Mouse (Mus musculus) forebrain, embryonic 15.5 days (tissue): ENCODE measurements around the gene Lztfl1. TPM values are rescaled to one million over a fixed set of nuclear protein-coding genes. Genes with fewer than 3 reads are reported as not detected.

Experiments
- ATAC-seq: fragments of 200-750 bp; cut with Nextera tagmentation; replicated peaks from 2 replicates; pipeline ENCODE4 v1.8.0; 2017; ENCODE audit warnings: mild to moderate bottlenecking, moderate TSS enrichment, moderate library complexity
- H3K27ac ChIP-seq: fragments of 300-500 bp; sonication (generic); replicated peaks from 2 replicates; pipeline ENCODE4 v1.5.1; 2015; ENCODE audit warnings: mild to moderate bottlenecking, inconsistent platforms
- H3K27me3 ChIP-seq: fragments of 300-500 bp; sonication (generic); 2 replicates; pipeline ENCODE4 v1.6.1; 2015; ENCODE audit warnings: inconsistent platforms
- H3K36me3 ChIP-seq: fragments of 300-500 bp; sonication (generic); 2 replicates; pipeline ENCODE4 v1.6.1; 2015; ENCODE audit warnings: mild to moderate bottlenecking, inconsistent platforms
- H3K4me1 ChIP-seq: fragments of 300-500 bp; sonication (generic); 2 replicates; pipeline ENCODE4 v1.6.1; 2015; ENCODE audit warnings: inconsistent platforms
- H3K4me2 ChIP-seq: fragments of 300-500 bp; sonication (generic); replicated peaks from 2 replicates; pipeline ENCODE4 v1.6.1; 2015; ENCODE audit warnings: mild to moderate bottlenecking, inconsistent platforms
- H3K4me3 ChIP-seq: fragments of 300-500 bp; sonication (generic); 2 replicates; pipeline ENCODE4 v1.5.1; 2015; ENCODE audit warnings: mild to moderate bottlenecking, inconsistent platforms
- H3K9ac ChIP-seq: fragments of 300-500 bp; sonication (generic); replicated peaks from 2 replicates; pipeline ENCODE4 v1.6.1; 2015; ENCODE audit warnings: mild to moderate bottlenecking, inconsistent platforms
- H3K9me3 ChIP-seq: fragments of 300-500 bp; sonication (generic); 2 replicates; pipeline ENCODE4 v1.6.1; 2016; ENCODE audit warnings: inconsistent platforms
- WGBS: fragments of 180-500 bp; shearing (Covaris S2); methylation state at CpG from one replicate; pipeline ENCODE4 v1.1.7; 2015; ENCODE audit warnings: mixed read lengths; 5-methylcytosine and 5-hydroxymethylcytosine counted together
- polyA plus RNA-seq: library from polyadenylated mRNA; unstranded; fragments of >200 nt; fragmentation: Nextera tagmentation; extraction: Ambion mirVana; gene quantifications from 2 replicates; pipeline ENCODE4 v1.2.1, GENCODE M21; 2015

Gene Lztfl1
- polyA plus RNA-seq, 1 experiment from 2014 or later, result 56.0 TPM

DNA sequence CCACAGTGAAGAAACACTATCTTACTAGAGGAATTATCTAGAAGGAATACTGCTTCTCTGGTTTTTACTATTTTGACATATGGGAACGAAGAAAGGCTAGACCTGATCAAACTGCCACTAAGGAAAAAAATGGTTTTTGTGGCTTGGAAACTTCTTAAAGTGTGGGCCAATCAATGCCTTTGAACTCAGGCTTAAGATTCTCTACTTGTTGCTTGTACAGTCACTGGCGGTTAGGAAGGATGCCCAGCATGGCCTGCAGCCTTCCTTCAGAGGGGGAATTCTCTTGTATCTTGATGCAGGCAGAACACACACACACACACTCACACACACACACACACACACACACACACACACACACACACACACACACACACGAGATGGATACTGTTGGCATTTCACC is 16.6 kb upstream of the Lztfl1 start:
- ATAC-seq, result no peak
- no peaks in the 10 kb centered on the region for H3K36me3 ChIP-seq
- no peaks in the 10 kb centered on the region for H3K4me1 ChIP-seq
- H3K9ac ChIP-seq, result no peak overlapping the region
- WGBS, result 74% methylated on average over 3 of the region's 3 CpGs
- H3K27ac ChIP-seq, result no peak overlapping the region
- no peaks in the 10 kb centered on the region for H3K27me3 ChIP-seq
- no peak overlapping the region for H3K4me3 ChIP-seq
- no peak overlapping the region for H3K4me2 ChIP-seq
- no peaks in the 10 kb centered on the region for H3K9me3 ChIP-seq

DNA sequence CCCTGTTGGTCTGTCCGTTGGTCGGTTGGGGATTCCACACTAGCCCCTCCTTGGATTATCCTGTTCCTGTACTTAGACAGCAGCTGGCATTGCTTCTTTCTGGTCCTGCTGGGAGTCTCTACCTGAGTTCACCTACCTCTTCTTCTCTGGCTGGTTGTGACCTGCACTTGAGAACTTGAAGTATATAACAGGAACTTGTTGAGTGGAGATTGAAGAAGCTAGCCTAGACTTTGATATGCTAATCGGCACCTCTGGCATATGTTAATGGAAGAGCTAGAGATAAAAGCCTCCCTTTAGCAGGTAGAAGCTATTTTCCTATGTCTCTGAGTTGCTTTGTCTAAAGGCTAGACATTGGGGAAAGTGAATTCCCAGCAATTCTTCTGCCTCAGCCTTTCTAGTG is 13.8 kb upstream of the Lztfl1 start:
- ATAC-seq, result no peak
- Histone ChIP-seq H3K4me3 (no peak overlapping the region), H3K4me2 (no peak overlapping the region), H3K9me3 (no peaks in the 10 kb centered on the region), H3K27me3 (no peaks in the 10 kb centered on the region), H3K9ac (no peak overlapping the region), H3K4me1 (no peaks in the 10 kb centered on the region), H3K27ac (no peak overlapping the region), H3K36me3 (no peaks in the 10 kb centered on the region)
- WGBS, result 77% methylated on average over 3 of the region's 3 CpGs

DNA sequence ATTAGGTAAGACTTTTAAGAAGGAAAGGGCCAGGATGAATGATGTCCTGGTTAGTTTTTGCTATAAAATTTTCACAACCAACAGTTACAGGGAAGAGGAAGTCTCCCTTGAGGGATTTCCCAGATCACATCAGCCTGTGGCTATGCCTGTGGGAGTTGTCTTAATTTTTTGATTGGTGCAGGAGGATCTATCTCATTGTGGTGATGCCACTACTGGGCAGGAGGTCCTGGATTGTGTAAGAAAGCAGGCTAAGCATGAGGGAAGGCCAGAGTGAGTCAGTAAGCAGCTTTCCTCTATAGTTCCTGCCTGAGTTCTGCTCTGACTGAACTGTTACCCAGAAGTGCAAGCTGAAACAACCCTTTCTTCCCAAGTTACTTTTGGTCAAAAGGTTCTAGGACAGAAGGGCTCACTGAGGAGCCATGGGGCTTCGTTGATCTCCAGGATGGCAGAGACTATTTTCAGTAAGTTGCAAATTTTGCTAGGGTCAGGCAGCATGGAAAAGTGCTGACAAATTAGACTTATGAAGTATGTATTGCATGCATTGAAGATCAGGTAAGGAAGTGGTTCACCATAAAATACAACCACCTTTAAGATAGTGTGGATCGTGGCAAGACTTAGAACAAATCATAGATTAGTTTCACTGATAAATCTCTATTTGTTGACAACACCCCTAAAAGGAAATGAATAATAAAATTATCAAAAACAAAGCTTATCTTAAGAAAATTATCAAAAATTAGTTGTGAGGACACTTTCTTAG is 5.4 kb upstream of the Lztfl1 start:
- no peaks in the 10 kb centered on the region for H3K27me3 ChIP-seq
- 75% methylated on average over 2 of the region's 2 CpGs for WGBS
- no peak overlapping the region for H3K27ac ChIP-seq
- no peak overlapping the region for H3K4me3 ChIP-seq
- no peaks in the 10 kb centered on the region for H3K36me3 ChIP-seq
- no peak for ATAC-seq
- H3K4me2 ChIP-seq, result no peak overlapping the region
- no peak overlapping the region for H3K9ac ChIP-seq
- H3K4me1 ChIP-seq, result 0 out of 2 replicates have a peak, but pooled peaks cover 2% of the 10 kb centered on the region
- H3K9me3 ChIP-seq, result no peaks in the 10 kb centered on the region

DNA sequence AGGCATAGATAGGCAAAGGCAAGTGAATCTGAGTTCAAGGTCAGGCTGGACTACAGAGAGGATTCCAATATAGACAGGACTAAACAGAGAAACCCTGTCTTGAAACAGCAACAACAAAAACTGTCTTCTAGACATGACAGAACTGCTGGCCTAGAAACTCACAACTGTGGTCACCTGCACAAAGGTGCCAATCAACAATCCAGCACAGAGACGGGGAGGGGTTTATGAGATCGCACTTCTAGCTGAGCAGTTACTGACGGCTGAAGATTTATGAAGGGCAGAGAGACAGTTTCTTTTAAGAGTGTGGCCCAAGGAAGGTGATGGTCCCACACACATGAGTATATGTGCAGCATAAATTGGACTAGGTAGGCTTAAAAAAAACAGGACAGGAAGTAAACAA is 1.2 kb downstream of the Lztfl1 start:
- peaks cover 8% of the 10 kb centered on the region for H3K36me3 ChIP-seq
- no peaks in the 10 kb centered on the region for H3K27me3 ChIP-seq
- H3K27ac ChIP-seq, result no peak overlapping the region
- no peaks in the 10 kb centered on the region for H3K9me3 ChIP-seq
- H3K4me2 ChIP-seq, result peak overlapping the region; percentile 59; the same call in 1 of the 2 replicates
- H3K4me3 ChIP-seq, result no peak overlapping the region
- peaks cover 15% of the 10 kb centered on the region for H3K4me1 ChIP-seq
- 76% methylated on average over 3 of the region's 3 CpGs for WGBS
- ATAC-seq, result no peak
- 0 out of 2 replicates have a peak overlapping the region, but pooled peaks have one; percentile 15 for H3K9ac ChIP-seq

DNA sequence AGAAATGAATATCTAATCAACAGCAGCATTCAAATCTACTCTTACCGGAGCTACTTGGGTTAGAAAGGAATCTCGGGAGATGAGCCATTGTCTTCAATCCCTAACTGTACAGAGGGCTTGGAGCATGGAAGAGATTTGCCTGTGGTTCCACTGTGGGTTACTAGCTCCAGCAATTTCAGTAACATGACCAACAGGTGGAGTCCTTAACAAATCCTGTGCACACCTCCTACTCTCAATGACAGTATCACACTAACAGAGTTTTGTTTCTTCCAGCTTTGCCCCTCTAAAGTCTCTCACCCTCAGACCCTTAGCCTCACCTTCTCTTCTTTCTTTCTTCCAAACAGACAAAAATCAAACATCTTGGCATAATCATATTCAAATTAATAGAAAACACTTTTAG is 4.4 kb downstream of the Lztfl1 start:
- peaks cover 31% of the 10 kb centered on the region for H3K36me3 ChIP-seq
- H3K4me1 ChIP-seq, result peaks cover 14% of the 10 kb centered on the region
- no peaks in the 10 kb centered on the region for H3K9me3 ChIP-seq
- H3K27ac ChIP-seq, result no peak overlapping the region
- H3K4me3 ChIP-seq, result no peak overlapping the region
- no peak for ATAC-seq
- no peaks in the 10 kb centered on the region for H3K27me3 ChIP-seq
- 84% methylated on average over 2 of the region's 2 CpGs for WGBS
- H3K9ac ChIP-seq, result no peak overlapping the region
- H3K4me2 ChIP-seq, result no peak overlapping the region

DNA sequence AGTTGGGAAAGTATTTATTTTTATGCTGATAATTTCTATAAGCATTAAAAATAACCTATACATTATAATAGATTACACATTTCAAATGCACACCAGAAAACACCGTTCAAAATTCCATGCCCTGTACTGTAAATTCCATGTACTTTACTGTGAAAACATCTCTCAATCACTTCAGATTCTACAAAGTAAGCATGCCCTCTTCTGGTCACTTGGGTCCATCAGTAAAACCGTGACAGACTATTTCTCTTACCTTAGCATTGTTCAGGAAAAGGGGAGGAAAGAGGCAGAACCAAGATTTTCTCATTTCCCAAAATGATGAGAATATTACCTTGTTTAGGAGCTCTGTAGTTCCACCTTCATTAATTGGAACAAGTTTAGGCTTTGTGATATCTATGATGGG is 8.3 kb downstream of the Lztfl1 start:
- WGBS, result 45% methylated on average over 2 of the region's 2 CpGs
- Histone ChIP-seq H3K27me3 (no peaks in the 10 kb centered on the region), H3K9ac (no peak overlapping the region), H3K27ac (no peak overlapping the region), H3K9me3 (no peaks in the 10 kb centered on the region), H3K4me1 (no peaks in the 10 kb centered on the region), H3K4me2 (no peak overlapping the region), H3K4me3 (no peak overlapping the region), H3K36me3 (peaks cover 49% of the 10 kb centered on the region)
- no peak for ATAC-seq

DNA sequence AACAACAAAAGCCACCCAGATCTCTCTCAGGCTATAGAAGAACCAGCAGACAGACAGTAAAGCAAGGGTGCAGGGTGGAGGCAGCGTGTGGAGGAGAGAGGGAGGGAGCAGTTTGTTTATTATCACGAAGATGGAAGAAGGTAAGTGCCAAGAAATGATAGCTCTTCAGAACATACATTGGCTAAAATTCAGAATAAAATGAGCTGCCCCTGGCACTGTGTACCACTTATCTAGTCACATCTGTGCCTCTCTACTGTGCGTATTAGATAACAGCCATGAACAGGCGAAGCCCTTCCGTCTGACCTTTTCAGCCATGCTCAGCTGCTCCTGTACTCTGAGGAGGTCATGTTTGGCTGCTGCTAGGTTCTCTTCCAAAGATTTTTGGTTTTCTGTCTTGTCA is 15.7 kb downstream of the Lztfl1 start:
- Histone ChIP-seq H3K36me3 (peaks cover 36% of the 10 kb centered on the region), H3K9ac (no peak overlapping the region), H3K27ac (no peak overlapping the region), H3K4me3 (no peak overlapping the region), H3K4me2 (no peak overlapping the region), H3K27me3 (no peaks in the 10 kb centered on the region), H3K9me3 (no peaks in the 10 kb centered on the region), H3K4me1 (no peaks in the 10 kb centered on the region)
- no peak for ATAC-seq
- 74% methylated on average over 5 of the region's 5 CpGs for WGBS

DNA sequence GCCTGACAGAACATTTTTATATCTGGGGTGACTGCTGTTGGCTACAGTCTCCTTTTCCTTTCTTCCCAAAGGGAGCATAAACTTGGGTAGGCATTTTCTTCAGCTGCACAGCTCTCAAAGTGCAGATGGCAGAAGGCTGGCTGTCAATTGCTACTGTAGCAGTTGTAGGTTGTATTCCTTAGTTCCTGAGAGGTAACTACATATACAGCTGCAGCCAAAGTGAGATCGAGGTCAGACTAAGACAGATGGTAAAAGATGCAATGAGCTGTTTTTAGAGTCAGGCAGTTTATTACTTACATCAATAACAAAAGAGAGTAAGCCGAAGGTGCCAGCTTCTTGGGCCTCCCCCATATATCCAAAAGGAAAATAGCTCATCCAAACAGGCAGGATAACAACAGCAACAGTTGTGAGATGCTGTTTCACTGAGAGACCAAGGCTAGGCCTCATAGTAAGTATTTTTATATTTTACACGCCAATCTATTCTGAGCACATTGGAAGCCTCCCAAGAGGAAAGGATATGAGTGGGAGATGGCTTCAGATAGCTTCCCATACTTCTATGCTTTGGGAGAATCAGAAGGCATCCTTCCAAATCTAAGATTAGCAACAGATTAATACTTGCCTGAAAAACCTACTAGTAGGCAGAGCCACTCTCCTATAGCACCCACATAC is 21.7 kb downstream of the Lztfl1 start:
- no peak for ATAC-seq
- Histone ChIP-seq H3K36me3 (peaks cover 36% of the 10 kb centered on the region), H3K27me3 (no peaks in the 10 kb centered on the region), H3K27ac (no peak overlapping the region), H3K9me3 (no peaks in the 10 kb centered on the region), H3K4me1 (no peaks in the 10 kb centered on the region), H3K4me2 (no peak overlapping the region), H3K9ac (no peak overlapping the region), H3K4me3 (no peak overlapping the region)
- WGBS, result 85% methylated on average over 3 of the region's 3 CpGs

DNA sequence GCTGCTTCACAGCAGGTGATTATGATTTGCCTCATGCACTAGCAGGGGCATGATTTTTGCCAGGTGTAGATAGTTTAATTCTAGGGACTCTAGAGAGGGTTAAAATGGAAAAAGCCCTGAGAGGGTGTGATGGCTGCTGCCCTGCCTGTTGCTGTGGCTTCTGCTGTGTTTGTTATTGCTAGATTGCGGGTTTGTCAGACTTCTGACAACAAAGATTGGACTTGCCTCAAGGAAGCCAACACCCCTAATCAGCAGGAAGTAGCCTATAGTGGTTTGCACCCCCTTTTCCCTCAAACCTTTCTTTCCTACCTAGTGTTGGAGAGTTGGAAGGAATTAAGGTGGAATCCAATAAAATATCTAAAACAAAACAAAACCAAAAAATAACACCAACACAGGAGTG is 29.3 kb downstream of the Lztfl1 start:
- Histone ChIP-seq H3K36me3 (peaks cover 15% of the 10 kb centered on the region; the same call in 1 of the 2 replicates), H3K27me3 (no peaks in the 10 kb centered on the region), H3K9ac (no peak overlapping the region), H3K4me2 (no peak overlapping the region), H3K4me1 (no peaks in the 10 kb centered on the region), H3K4me3 (no peak overlapping the region), H3K27ac (no peak overlapping the region), H3K9me3 (no peaks in the 10 kb centered on the region)
- no peak for ATAC-seq
- WGBS, result 84% methylated on average over 1 of the region's 1 CpGs

DNA sequence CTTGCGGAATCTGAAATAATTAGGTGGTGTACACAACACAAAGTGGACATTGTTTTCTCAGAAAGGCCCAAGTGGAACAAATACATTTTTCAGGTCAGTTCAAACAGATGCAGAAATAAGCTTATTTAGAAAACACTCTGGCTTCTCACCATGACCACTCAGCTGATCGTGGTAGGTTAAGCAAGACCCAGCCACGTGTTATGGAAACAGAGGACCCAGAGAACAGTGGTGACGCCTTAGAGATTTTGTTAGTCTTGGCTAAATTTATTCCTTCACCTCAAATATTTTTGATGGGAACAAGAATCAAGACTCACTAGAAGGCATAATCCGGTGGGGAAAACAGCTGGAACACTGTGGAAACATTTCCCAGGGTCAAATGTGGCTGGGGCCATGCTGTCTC is 31.3 kb downstream of the Lztfl1 start:
- no peaks in the 10 kb centered on the region for H3K9me3 ChIP-seq
- H3K4me1 ChIP-seq, result no peaks in the 10 kb centered on the region
- no peak overlapping the region for H3K4me3 ChIP-seq
- H3K36me3 ChIP-seq, result 0 out of 2 replicates have a peak, but pooled peaks cover 2% of the 10 kb centered on the region
- H3K4me2 ChIP-seq, result no peak overlapping the region
- H3K9ac ChIP-seq, result no peak overlapping the region
- ATAC-seq, result no peak
- 0 out of 2 replicates have a peak, but pooled peaks cover 1% of the 10 kb centered on the region for H3K27me3 ChIP-seq
- H3K27ac ChIP-seq, result no peak overlapping the region
- 66% methylated on average over 5 of the region's 5 CpGs for WGBS

DNA sequence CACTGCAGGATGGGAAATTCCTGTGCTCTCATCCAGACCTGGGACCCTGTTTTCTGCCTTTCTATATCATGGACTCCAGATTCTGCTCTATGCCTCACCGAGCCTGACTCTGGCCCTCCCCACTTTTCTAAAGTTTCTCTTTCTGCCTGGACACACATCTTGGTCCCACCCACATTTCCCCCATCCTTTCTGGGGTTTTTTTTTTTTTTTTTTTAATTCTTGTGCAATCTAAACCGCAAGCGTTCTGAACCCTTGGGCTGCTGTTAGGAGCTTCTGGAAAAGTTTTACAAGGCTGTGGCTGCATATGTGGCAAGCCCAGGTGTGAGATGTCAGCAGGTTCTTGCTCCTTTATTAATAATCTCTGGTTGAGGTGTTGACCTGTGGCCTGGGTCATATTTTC is 33.8 kb downstream of the Lztfl1 start:
- Histone ChIP-seq H3K9ac (no peak overlapping the region), H3K4me2 (no peak overlapping the region), H3K9me3 (no peaks in the 10 kb centered on the region), H3K27ac (no peak overlapping the region), H3K27me3 (peaks cover 19% of the 10 kb centered on the region), H3K4me3 (no peak overlapping the region), H3K36me3 (no peaks in the 10 kb centered on the region), H3K4me1 (peaks cover 2% of the 10 kb centered on the region)
- no peak for ATAC-seq
- 59% methylated on average over 3 of the region's 3 CpGs for WGBS

DNA sequence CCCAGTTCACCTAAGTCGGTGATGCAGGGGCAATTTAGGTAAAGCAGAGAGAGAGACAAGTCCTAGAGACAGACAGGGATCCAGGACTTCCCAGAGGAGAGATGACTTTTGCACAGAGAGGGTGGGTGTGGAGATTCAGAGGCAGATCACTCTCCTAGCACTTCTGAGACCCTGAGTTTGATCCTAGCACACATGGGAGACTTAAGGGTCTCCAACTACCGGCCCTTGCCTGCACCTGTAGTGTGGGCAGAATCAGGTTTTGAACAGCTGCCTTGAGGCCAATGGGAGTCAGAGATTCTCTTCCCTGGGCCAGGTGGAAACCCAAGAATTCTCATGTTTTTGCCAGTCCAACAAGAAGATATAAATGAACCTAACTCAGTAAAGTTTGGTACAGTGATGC is 38.3 kb downstream of the Lztfl1 start:
- H3K27me3 ChIP-seq, result peaks cover 41% of the 10 kb centered on the region
- ATAC-seq, result no peak

More for the DNA sequence above, 38.3 kb downstream of the Lztfl1 start:
- no peaks in the 10 kb centered on the region for H3K36me3 ChIP-seq
- no peak overlapping the region for H3K9ac ChIP-seq
- WGBS, result 22% methylated on average over 2 of the region's 2 CpGs
- H3K4me3 ChIP-seq, result no peak overlapping the region
- H3K4me1 ChIP-seq, result peaks cover 8% of the 10 kb centered on the region
- H3K9me3 ChIP-seq, result no peaks in the 10 kb centered on the region
- H3K4me2 ChIP-seq, result peak overlapping the region; percentile 79
- H3K27ac ChIP-seq, result no peak overlapping the region
